9 mouse cellular contexts compared by ENCODE assay signal in the genomic region with DNA sequence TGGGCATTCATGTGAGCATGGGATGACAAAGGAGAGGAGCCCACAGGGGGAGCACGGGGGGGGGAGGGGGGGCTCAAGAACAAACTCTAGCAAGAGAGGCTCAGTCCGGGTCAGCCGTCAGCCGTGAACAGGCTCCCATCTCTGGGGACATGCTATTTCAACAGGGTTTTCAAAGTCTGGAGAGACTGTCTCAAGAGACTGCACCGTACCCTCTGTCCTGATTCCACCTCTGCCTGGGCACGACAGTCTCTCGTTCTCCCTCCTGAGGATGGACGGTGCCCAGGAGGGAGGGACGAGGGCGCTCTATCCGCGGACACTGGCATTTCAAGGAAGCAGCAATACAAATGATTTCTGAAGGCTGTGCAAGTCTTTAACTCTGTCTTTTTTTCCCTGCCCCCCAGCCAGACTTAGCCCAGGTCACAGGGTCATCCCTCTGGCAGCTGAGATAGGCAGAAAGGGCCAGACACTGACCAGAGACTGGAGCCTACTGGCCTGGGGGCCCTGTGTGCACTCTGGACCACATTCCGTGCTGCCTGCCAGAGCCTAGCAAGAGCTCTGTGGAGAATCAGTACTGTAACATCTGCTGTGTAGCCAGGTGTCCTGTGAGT.
DNase-seq lines count a peak whose midpoint lies in the region; ATAC-seq and TF ChIP-seq lines count a peak whose summit lies in the region.
"Had no signal": no experiment of that assay in that cellular context is flagged by ENCODE, and none has a peak within 500 bp of the region (broad histone marks: within the 10 kb centered on the region; RNA-seq: fewer than 3 reads in every experiment).

No protein-coding gene starts in this region.

- DNase-seq in heart, adult 11 months, result peak; percentile 91
- DNase-seq in heart, adult 9 months (ENCODE audit: low spot score in 2 of 2), result no peak
- peak; percentile 27 for DNase-seq in Muller cell, postnatal 12 days (ENCODE audit: inconsistent ontology term)
- DNase-seq in limb, embryonic 14.5 days (ENCODE audit: low spot score), result no peak
- DNase-seq in urinary bladder, postnatal 10 days (ENCODE audit: low spot score), result no peak
- no peak for DNase-seq in spleen, adult 18-20 months
- DNase-seq in frontal cortex, postnatal 25 days (ENCODE audit: low spot score in 2 of 2), result no peak

- peaks cover 34% of the 10 kb centered on the region for H3K4me1 ChIP-seq in hindbrain, embryonic 12.5 days
- H3K4me1 ChIP-seq in limb, embryonic 14.5 days (ENCODE audit: control insufficient read depth, insufficient read depth, low read length), result peaks cover 7% of the 10 kb centered on the region

- H3K4me3 ChIP-seq in hindbrain, embryonic 12.5 days, result no peak overlapping the region
- no peak overlapping the region for H3K4me3 ChIP-seq in limb, embryonic 14.5 days (replicated peaks; ENCODE audit: low read length)

- H3K27ac ChIP-seq in hindbrain, embryonic 12.5 days, result no peak overlapping the region
- no peak overlapping the region for H3K27ac ChIP-seq in limb, embryonic 14.5 days (replicated peaks; ENCODE audit: low read depth, low read length)

- no peak for ATAC-seq in hindbrain, embryonic 12.5 days (ENCODE audit: low FRiP score)
- ATAC-seq in limb, embryonic 14.5 days (ENCODE audit: low FRiP score, low read depth), result peak; percentile 31; the same call in 1 of the 2 replicates

- no peak for TF ChIP-seq POLR2A in limb, embryonic 14.5 days (IDR thresholded peaks at IDR 0.05; ENCODE audit: borderline replicate concordance, extremely low read depth, insufficient read depth, insufficient read length)

- peaks cover 7% of the 10 kb centered on the region for H3K27me3 ChIP-seq in hindbrain, embryonic 12.5 days
- no peaks in the 10 kb centered on the region for H3K27me3 ChIP-seq in limb, embryonic 14.5 days (ENCODE audit: control insufficient read depth, insufficient read depth, low read length)
- H3K27me3 ChIP-seq: CH12.LX had no signal

- H3K36me3 ChIP-seq in hindbrain, embryonic 12.5 days, result no peaks in the 10 kb centered on the region
- no peaks in the 10 kb centered on the region for H3K36me3 ChIP-seq in limb, embryonic 14.5 days (ENCODE audit: control insufficient read depth, insufficient read depth, low read length)

- H3K4me2 ChIP-seq in hindbrain, embryonic 12.5 days (replicated peaks), result peak overlapping the region; percentile 19; the same call in 1 of the 2 replicates
- no peak overlapping the region for H3K4me2 ChIP-seq in limb, embryonic 14.5 days (replicated peaks; ENCODE audit: low read depth, low read length, severe bottlenecking)

- WGBS in hindbrain, embryonic 12.5 days, result 5% methylated on average over 13 of the region's 13 CpGs
- 29% methylated on average over 13 of the region's 13 CpGs for WGBS in limb, embryonic 14.5 days

- H3K9ac ChIP-seq in hindbrain, embryonic 12.5 days, result peak overlapping the region; percentile 10; the same call in 1 of the 2 replicates
- no peak overlapping the region for H3K9ac ChIP-seq in limb, embryonic 14.5 days (ENCODE audit: low read depth, low read length, severe bottlenecking)

- H3K9me3 ChIP-seq in hindbrain, embryonic 12.5 days (replicated peaks), result no peaks in the 10 kb centered on the region
- H3K9me3 ChIP-seq in limb, embryonic 14.5 days (ENCODE audit: control insufficient read depth, low read length), result no peaks in the 10 kb centered on the region

Comparison
In these comparisons a context has a peak if more than half of its experiments do, and no peak if none do; other contexts are left out.
1. DNase-seq: peak in heart, adult 11 months (single experiment) and Muller cell, postnatal 12 days (single experiment); none in heart, adult 9 months (0 of 2), limb, embryonic 14.5 days (single experiment), urinary bladder, postnatal 10 days (single experiment), spleen, adult 18-20 months (0 of 2) and frontal cortex, postnatal 25 days (0 of 2).